Mouse (Mus musculus): ENCODE measurements at regions not wholly inside any gene's neighbourhood (a gene's known extent, or its start where the extent isn't known, plus 50 kb on each side); places are given as distances from the start of the nearest gene placed in this dataset.
A peak's percentile ranks its signal among the peaks of the same experiment; 100 is the strongest.

DNA sequence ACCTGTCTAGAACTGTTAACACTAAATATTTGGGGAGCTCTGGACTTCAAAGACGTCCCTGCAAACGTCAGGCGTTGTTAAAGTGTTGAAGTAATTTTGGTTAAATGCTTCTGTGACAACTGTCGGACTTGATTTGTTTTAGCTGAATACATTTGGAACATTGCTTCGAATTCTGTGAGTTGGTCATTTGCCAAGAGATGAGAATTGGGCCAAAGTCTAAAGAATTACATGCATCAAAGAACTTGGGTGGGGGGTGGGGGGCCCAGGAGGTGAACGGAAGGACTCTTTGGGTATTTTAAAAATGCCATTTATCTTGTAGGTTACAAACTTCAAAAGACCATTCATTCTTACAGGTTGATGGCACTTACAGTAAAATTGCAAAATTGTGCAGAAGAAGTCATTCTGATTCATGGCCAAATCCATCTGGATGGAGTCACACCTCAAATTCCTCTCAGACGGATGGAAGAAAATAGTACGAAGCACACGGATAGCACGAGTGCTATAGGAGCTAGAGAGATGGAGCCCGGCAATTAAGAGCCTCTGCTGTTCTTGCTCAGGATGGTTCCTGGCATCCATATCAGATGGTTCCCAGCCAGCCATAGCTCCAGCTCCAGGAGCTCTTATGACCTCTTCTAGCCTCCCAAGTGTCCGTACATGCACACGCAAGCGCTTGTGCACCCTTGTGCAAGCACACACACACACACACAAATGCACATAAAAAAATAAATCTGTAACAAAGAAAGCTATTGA, 144.5 kb upstream of the Irx5 start:
- DNase-seq (ENCODE audit: low spot score): no peak

DNA sequence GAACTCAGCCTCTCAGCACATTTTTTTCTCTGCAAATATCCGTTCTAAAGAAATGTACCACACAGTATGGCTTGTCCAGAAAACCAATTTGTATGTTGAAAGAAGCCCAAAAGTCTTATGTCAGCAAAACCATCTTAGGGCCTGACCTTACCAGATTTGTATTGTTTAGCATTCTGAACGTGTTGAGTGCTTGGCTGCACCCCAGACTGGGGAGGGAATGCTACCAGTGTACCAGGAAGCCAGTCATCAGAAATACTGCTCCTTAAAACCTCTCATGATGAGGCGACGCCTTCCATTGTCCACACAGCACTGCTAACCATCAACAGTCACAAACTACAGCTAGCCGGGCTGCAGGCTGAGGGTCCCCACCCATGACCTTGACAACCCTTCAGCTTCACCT, 148.3 kb upstream of the Irx5 start:
- DNase-seq (ENCODE audit: low spot score): no peak

DNA sequence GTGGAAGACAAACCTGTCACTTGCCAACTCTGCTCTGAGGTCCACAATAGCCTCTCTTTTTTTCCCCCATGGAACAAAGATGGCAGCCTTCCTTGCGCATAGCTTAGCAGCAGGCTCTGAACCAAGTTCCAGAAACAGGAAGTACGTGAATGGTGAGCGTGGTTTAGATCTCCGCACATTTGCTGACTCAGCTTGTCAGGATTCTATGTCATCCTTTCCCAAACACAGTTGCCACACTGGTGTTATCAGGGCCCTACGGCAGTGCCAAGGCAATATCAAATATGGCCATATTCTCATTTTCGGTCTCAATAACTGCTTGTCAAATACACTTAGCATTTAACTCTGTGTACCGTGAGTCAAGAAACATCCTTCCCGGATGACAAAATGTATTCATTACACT, 161.8 kb upstream of the Irx5 start:
- DNase-seq (ENCODE audit: low spot score): no peak

DNA sequence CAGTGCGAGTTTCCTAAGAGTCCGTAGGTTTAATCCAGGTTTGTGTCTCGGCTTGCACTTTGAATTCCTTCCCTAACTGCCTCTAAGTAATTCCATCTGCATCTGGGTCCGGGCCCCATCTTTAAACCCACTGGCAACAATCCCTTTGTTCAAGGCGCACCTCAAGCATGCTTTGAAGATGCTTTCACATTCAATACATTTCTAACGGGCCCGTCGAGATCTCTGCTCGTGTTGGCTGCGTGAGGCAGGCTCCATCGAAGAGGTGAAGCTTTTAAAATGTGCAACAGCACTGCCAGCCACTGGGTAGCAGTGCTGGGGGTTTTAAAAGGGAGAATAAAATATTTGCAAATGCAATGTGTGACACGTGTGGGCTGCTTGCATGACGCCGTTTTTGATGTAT, 163.4 kb upstream of the Irx5 start:
- DNase-seq (ENCODE audit: low spot score): no peak

DNA sequence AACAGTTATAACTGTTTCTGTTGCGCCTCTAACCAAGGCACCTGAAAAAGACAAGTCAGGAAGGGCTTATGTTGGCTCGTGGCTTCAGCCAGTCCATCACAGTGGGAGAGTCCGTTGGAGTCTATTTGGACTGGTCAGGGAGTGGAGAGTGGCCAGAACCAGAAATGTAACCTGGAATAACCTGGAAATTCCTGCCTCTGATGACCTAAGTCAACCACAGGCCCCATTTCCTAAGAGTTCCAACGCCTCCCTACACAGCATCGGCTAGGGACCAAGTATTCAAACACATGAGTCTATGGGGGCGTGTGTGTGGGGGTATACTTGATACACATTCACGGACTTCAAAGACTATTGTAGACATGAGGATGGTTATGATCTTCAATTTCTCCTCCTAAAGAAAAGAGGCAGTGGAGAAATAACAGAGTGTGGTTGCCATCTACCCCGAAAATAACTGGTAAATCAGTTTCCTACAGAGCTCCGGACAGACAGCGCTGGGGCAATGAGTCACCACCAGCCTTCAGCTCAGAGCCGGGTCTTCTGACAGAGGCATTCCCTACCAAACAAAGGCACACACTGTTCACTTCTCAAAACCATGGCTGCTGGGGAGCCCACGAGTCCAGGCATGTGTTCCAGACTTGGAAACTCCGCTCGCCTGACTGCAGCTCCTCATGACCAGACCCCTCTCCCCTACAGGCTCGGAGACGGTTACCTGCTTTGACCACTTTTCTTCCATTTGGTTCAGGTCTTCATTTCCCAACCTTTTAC, 167.0 kb upstream of the Irx5 start:
- no peak for DNase-seq (ENCODE audit: low spot score)

DNA sequence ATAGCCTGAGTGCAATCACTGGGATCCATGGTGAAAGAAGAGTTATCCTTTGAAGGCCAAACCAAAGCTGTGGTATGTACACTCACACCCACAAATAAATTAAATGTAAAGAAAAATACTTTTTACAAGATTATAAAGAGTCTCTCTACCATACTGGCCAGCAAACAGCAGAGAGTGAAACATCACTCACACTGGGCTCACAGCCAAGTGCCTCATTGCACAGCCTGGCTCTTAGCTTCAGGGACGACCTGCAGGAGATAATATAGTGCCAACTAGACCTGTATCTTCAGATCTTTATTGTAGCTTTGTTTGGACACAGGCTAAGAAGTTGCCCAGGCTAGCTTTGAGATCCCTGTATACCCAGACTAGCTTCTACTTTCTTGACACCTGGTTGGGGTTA, 174.1 kb upstream of the Irx5 start:
- DNase-seq (ENCODE audit: low spot score): no peak

DNA sequence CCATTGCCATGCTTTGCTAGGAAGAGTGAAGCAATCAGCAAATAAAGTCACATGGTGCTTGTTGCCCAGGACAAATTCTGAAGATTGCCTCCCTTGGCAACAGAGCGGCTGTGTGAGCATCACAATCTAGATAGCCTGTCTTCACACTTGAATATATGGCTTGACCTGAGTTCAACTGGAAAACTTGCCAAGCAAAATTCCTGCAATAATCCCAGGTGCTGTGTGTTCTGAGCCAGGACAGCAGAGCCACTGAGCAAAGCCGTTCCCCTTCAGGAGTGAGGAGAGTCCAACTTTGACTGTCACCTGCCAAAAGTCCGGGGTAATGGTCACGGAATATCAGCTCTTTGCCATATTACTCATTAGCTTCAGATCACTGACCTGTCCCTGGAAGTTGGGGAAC, 176.8 kb upstream of the Irx5 start:
- no peak for DNase-seq (ENCODE audit: low spot score)

DNA sequence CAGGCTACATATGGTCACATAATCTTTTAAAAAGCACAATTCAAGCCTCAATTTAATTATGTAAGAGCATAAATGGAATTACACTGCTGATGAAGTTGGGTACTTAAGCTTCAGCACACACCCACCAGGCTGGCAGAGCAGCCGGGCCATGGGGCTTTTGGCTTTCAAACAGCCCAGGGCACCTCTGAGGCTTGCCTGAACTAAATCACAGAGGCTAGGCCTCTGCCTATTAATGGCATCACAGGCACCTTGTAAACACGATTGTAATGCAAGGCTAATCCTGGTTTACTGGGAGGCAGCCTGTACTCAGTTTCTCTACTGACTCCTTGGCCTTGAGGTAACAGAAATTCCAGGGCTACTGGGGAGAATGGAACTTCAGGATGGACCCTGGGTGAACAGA, 178.1 kb upstream of the Irx5 start:
- no peak for DNase-seq (ENCODE audit: low spot score)

DNA sequence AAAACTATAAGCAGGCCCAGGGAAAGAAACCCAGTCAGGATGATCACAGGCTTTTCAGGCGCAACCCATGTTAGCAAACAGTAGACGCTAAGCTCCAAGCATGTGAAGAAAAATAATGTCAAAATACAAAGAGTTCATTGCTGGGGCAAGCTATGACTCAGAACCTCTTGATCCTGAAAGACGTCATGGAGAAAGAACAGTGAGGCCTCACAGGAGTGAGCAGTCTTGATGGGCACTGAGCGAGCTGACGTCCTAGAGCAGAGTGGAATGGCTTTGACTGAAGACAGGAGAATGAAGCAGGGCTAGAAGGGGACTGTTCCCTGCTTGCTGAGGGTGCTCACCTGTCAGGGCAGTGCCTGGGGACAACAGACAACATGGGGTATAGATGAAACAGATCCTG, 181.3 kb upstream of the Irx5 start:
- DNase-seq (ENCODE audit: low spot score): no peak

DNA sequence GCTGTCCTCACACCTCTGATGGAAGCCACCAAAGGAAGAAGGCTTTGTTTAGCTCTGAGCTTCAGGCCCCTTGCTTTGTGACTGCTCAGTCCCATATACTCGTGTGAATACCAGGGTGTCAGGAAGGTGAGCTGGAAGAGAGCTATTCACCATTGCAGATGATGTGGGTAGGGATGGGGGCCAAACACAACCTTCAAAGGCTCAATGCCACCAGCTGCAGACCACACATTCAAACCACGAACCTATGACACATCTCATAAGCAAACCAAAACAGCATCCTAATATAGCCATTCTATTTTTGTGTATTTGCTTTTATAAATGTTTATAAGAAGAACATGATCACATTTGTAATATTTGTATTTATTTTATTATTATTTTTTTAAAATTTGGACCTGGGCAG, 183.3 kb upstream of the Irx5 start:
- no peak for DNase-seq (ENCODE audit: low spot score)

DNA sequence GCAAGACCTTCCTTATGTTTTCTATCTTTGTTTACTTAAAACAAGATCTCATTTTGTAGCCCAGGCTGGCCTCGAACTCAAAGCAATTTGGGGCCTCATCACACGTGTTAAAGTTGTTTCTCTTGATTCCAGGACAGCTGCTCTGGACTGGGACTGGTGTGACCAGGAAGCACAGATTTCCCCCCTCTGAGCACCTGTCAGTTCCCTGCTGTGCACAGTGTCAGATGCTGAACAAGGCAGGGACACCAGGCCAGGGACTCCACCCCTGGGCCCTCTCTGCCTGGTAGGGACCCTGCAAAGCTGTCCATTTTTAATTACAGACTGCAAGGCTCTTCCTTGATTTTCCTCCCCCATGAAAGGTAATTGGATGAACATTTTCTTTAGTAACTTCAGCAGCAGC, 185.8 kb upstream of the Irx5 start:
- DNase-seq (ENCODE audit: low spot score): no peak

DNA sequence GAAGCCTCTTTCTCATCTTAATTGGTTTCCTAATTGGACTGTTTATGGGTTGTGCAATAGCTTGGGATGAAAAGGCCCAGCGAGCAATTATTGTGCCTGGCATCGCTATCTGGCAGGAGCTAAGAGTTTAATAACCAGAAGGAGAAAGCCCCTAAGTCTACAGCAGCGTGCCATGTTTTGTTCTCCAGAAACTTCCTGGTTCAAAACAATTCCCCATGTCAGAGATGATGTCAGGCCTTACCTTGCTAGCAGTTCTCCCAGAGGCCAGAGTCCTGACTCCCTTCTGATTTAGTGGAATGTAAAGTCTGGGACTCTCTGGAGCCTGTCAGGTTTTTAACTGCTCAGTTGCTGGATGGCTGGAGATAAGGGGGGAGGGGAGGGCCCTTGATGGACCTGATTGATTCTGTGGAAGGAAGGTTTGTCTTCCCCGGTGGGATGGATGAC, 190.1 kb upstream of the Irx5 start:
- peak; percentile 25 for DNase-seq (ENCODE audit: low spot score)

DNA sequence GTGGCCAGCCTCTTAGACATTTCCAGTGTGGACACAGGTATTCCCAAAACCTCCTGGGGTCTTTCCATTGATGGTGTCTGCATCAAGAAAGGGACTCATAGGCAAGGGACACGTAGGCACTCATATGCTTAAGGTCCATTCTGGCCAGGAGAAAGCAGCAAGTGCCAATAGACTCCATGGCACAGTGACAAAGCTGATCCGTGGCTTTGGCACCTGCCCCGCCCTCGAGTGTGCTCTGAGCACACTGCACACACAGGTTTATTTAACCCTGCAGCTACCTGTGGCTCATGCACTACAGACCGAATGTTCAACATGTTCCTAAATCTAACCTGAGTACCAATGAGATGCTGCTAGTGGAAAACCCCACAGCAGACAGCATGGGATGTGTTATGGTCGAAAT, 192.1 kb upstream of the Irx5 start:
- no peak for DNase-seq (ENCODE audit: low spot score)

DNA sequence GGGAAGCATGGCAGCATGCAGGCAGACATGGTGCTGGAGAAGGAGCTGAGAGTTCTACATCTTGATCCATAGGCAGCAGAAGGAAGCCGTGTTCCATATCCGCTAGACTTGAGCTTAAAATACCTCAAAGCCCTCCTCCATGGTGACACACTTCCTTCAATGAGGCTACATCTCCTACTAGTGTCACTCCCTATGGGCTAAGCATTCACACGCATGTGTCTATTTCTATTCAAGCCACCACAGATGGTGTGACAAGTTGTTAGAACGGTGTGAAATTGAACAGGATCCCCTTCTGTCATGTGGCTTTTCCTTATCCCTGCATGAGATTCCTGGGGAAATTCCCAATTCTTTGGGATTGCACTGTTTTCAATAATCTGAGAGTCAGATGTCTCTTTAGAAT, 192.9 kb upstream of the Irx5 start:
- no peak for DNase-seq (ENCODE audit: low spot score)

DNA sequence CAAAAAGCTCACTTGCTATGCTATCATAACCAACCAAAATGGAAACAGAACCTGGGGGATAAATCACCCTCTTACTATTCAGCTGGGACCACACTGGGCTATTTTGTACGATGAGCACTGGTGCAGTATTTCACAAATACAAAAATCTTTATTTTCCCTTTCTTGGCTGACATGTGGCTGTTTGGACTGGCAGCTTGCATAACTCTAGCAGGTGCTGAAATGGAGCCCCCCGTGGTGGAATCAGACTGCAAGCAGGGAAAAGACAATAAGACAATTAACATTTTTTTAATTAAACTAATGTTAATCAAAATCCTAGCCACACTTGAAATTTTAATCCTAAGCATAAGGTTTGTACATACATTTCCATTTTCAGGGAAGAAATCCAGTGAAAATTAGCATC, 196.4 kb upstream of the Irx5 start:
- no peak for DNase-seq (ENCODE audit: low spot score)

DNA sequence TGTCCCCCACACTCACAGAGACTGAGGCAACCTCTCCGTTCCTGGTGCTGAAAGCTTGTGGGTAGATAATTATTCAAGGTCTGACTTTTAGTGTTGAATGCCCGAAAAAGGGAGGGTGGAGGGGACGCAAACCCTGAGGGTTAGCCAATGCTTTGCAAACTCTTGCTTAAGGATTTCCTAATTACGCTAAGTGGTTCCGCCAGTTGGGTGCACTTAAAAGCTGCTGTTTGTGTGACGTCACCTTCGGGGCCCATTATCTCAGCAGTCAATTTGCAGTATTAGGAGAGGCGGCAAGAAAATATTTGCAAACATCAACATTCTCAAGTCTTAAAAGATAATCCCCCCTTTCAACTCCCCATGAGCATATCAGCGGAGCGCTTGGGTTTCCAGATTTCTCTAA, 199.2 kb upstream of the Irx5 start:
- peak; percentile 36 for DNase-seq (ENCODE audit: low spot score)

DNA sequence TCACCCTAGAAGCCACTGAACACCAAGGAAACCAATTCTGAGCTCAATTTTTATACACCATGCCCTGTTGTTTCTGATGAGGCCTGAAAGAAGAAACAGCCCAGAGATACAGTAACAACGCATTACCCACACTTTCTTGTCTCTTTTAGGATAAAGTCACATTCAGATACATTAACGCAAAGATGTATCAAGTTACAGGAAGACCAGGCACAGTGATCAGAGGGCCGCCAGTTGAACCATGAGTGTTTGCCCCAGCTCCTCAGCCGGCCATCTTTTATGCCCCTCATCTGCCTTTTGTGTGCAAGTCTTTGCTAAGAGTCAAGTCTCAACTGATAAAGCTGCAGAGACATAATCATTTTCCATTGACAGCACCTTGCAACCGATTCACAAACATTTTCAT, 204.9 kb upstream of the Irx5 start:
- DNase-seq (ENCODE audit: low spot score): no peak

DNA sequence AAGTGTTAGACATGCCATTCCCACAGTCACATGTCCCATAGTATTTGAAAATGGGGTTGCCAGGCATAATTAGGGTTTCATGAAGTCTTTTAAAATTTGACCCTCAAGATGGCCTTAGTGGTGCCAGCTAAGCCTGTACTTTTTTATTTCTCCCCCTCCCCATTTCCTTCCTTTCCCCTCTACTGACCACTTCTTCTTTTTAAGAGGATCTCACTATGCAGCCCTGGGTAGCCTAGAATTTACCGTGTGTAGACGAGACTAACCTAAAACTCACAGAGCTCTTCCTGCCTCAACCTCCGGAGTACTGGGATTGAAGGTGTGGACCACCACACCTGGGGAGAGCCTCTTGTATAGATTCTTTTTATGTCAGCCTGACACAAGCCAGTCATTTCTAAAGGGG, 209.8 kb upstream of the Irx5 start:
- no peak for DNase-seq (ENCODE audit: low spot score)

DNA sequence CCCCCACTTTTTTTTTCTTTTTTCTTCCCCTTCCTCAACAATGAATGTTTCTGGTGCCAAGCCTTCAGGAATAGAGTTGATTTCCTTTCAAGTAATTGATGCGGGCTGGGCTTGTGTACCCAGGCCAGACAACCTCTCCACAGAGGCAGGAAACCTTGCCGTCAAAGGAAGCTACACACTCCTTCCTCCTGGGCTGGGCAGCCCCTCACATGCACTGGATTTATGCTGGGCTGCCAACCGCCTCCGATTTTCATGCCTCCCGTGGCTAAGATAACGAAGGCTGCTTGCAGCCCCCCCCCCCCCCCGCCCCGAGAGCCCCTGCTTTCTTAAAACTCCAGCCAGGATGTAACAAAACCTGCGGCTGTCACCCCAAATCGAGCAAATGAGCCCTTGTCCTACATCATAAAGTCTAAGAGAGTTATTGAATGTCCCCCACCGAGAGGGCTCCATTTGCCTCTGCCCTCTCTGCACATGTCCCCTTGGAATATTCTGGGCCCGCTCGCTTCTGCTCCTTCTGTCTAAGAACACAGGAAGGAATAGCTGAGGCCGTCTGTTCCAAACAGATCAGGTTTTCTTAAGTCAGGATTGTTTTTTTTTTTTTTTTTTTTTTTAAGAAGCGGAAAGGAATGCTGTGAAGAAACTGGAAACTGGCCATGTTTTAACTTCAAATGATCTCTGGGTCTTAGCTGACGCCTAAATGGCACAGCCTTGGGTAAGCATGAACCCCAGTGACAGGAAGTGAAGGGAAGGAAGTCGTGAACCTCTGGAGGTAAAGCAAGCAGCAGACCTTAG, 220.1 kb upstream of the Irx5 start:
- peak; percentile 76 for DNase-seq (ENCODE audit: low spot score)

DNA sequence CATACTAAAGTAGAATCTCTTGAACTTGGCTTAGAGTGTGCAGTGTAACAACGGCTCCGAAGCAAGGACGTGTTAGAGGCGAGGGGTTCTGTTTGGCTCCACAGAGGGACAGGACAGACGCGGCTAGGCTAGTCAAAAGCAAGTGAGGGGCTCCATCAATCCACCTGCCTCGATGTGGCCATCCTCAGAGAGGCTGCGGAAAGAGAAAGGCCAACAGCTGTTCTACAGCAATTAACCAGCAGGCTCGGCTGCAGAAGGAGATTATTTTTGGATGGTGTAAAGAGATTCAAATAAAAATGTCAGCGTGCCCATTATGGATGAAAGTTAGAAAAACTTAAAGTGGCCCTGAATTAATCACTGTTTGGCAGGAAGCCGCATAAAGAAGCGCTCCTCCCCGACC, 221.0 kb upstream of the Irx5 start:
- DNase-seq (ENCODE audit: low spot score): peak; percentile 50

DNA sequence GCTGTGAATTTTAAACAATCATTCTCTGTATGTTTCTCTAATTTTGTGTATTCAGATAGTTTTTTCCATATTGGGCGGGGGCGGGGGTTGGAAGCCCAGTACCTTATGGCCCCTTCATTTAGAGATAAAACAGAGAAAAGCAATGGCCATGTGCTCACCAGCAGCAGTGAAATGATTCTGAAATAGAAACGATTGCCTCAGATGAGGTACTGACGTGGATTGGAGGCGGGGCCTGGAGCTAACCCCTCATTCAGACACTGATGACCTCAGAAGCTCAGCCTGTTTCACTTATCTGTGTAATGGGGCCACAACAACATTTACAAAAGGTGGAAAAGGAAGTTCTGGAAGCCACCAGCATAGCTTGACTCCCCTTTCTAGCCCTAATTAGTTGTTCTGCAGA, 223.0 kb upstream of the Irx5 start:
- DNase-seq (ENCODE audit: low spot score): peak; percentile 82

DNA sequence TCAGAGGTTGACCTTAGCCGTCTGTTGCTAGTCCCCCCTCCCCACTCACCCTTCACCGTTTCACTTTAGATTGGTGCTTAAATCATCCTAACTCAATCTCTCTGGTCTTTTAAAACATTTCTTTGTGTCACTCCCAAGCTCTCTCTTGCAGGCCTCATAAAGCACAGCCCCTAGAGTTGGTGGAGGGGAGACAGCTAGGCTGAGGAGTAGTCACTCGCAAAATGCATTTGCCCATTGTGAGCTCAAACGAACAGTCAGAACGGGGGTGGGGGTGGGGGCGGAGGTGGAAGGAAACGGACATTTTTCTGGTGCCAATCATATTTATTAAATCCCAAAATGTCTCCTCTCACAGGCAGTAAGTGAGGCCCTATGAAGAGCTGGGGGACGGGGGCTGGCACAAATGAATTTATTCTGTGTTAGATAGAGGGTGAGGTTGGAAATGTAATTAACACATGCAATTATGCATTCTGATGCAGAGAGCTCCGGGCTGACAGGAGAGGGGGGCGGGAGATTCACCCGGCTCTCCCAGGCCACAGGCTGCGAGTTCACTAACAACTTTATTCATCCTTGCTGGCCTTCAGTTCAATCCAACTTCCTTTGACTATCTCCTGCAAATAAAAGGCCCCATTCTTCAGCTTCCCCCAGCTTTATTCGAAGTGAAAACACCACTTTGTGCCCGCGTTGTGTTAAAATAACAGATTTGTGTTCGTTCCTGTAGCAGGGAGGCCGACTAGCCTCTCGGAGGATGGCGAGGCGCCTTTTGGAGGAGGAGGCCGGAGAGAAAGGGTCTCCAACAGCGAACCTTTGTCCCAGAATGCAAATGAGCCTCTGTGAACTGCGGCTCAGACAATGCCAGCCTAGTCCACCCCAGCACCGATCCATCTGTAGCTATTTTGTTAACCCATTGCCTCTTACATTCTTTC, 223.7 kb upstream of the Irx5 start:
- peak; percentile 86 for DNase-seq (ENCODE audit: low spot score)
